Mouse (Mus musculus): ENCODE results near the gene Egfl7.

Gene Egfl7

GRCm38 (mm10) chr2:26637316-26637932, 57.6 kb downstream of the Egfl7 start:
- TF ChIP-seq NANOG (IDR thresholded peaks at IDR 0.05; ENCODE audit: borderline replicate concordance, low read length): no peak
- TF ChIP-seq CTCF (conservative IDR thresholded peaks at IDR 0.05; ENCODE audit: low read length): no peak
- TF ChIP-seq POU5F1 (IDR thresholded peaks at IDR 0.05; ENCODE audit: borderline replicate concordance, low read length): no peak
- Histone ChIP-seq H3K36me3 (ENCODE audit: insufficient read depth, low read length) (peaks cover 70% of the 10 kb centered on the region), H3K27me3 (ENCODE audit: insufficient read depth, low read length) (no peaks in the 10 kb centered on the region), H3K9me3 (ENCODE audit: low read length) (no peaks in the 10 kb centered on the region), H3K4me1 (replicated peaks; ENCODE audit: low read depth, low read length) (peaks cover 73% of the 10 kb centered on the region), H3K4me3 (replicated peaks; ENCODE audit: low read length) (peak overlapping the region; percentile 100)

- H3K27me3 ChIP-seq (ENCODE audit: insufficient read depth, low read length): no peaks in the 10 kb centered on the region
- peak overlapping the region; percentile 100 for H3K4me3 ChIP-seq (replicated peaks; ENCODE audit: low read length)
- peaks cover 64% of the 10 kb centered on the region for H3K36me3 ChIP-seq (ENCODE audit: insufficient read depth, low read length)
- H3K9me3 ChIP-seq (ENCODE audit: low read length): no peaks in the 10 kb centered on the region
- H3K4me1 ChIP-seq (replicated peaks; ENCODE audit: low read depth, low read length): peaks cover 68% of the 10 kb centered on the region
- TF ChIP-seq POU5F1 (IDR thresholded peaks at IDR 0.05; ENCODE audit: borderline replicate concordance, low read length) (no peak), CTCF (conservative IDR thresholded peaks at IDR 0.05; ENCODE audit: low read length) (no peak)
Observed at GRCm38 (mm10) chr2:26638039-26638438, 58.2 kb downstream of the Egfl7 start.

GRCm38 (mm10) chr2:26638572-26638971, 58.8 kb downstream of the Egfl7 start:
- Histone ChIP-seq H3K9me3 (ENCODE audit: low read length) (no peaks in the 10 kb centered on the region), H3K4me3 (replicated peaks; ENCODE audit: low read length) (peak overlapping the region; percentile 100), H3K4me1 (replicated peaks; ENCODE audit: low read depth, low read length) (peaks cover 72% of the 10 kb centered on the region), H3K27me3 (ENCODE audit: insufficient read depth, low read length) (no peaks in the 10 kb centered on the region), H3K36me3 (ENCODE audit: insufficient read depth, low read length) (peaks cover 58% of the 10 kb centered on the region)
- TF ChIP-seq NANOG (IDR thresholded peaks at IDR 0.05; ENCODE audit: borderline replicate concordance, low read length) (no peak), CTCF (conservative IDR thresholded peaks at IDR 0.05; ENCODE audit: low read length) (no peak)

GRCm38 (mm10) chr2:26639083-26639482, 59.3 kb downstream of the Egfl7 start:
- no peaks in the 10 kb centered on the region for H3K27me3 ChIP-seq (ENCODE audit: insufficient read depth, low read length)
- H3K4me3 ChIP-seq (replicated peaks; ENCODE audit: low read length): peak overlapping the region; percentile 100
- TF ChIP-seq POU5F1 (IDR thresholded peaks at IDR 0.05; ENCODE audit: borderline replicate concordance, low read length) (no peak), NANOG (IDR thresholded peaks at IDR 0.05; ENCODE audit: borderline replicate concordance, low read length) (no peak), CTCF (conservative IDR thresholded peaks at IDR 0.05; ENCODE audit: low read length) (peak; percentile 30)
- H3K36me3 ChIP-seq (ENCODE audit: insufficient read depth, low read length): peaks cover 53% of the 10 kb centered on the region
- H3K9me3 ChIP-seq (ENCODE audit: low read length): no peaks in the 10 kb centered on the region
- H3K4me1 ChIP-seq (replicated peaks; ENCODE audit: low read depth, low read length): peaks cover 73% of the 10 kb centered on the region

- Histone ChIP-seq H3K27me3 (ENCODE audit: insufficient read depth, low read length) (no peaks in the 10 kb centered on the region), H3K36me3 (ENCODE audit: insufficient read depth, low read length) (peaks cover 43% of the 10 kb centered on the region), H3K4me1 (replicated peaks; ENCODE audit: low read depth, low read length) (peaks cover 73% of the 10 kb centered on the region), H3K9me3 (ENCODE audit: low read length) (no peaks in the 10 kb centered on the region), H3K4me3 (replicated peaks; ENCODE audit: low read length) (peak overlapping the region; percentile 100)
- TF ChIP-seq POU5F1 (IDR thresholded peaks at IDR 0.05; ENCODE audit: borderline replicate concordance, low read length) (no peak), NANOG (IDR thresholded peaks at IDR 0.05; ENCODE audit: borderline replicate concordance, low read length) (no peak), CTCF (conservative IDR thresholded peaks at IDR 0.05; ENCODE audit: low read length) (peak; percentile 80)
Observed at GRCm38 (mm10) chr2:26639838-26640830, 60.3 kb downstream of the Egfl7 start.

- H3K36me3 ChIP-seq (ENCODE audit: insufficient read depth, low read length): peaks cover 33% of the 10 kb centered on the region
- no peak overlapping the region for H3K4me3 ChIP-seq (replicated peaks; ENCODE audit: low read length)
- H3K27me3 ChIP-seq (ENCODE audit: insufficient read depth, low read length): no peaks in the 10 kb centered on the region
- peaks cover 4% of the 10 kb centered on the region; the same call in 1 of the 2 replicates for H3K9me3 ChIP-seq (ENCODE audit: low read length)
- TF ChIP-seq CTCF (conservative IDR thresholded peaks at IDR 0.05; ENCODE audit: low read length): no peak
- TF ChIP-seq POU5F1 (IDR thresholded peaks at IDR 0.05; ENCODE audit: borderline replicate concordance, low read length): no peak
- TF ChIP-seq NANOG (IDR thresholded peaks at IDR 0.05; ENCODE audit: borderline replicate concordance, low read length): no peak
- peaks cover 63% of the 10 kb centered on the region for H3K4me1 ChIP-seq (replicated peaks; ENCODE audit: low read depth, low read length)
Observed at GRCm38 (mm10) chr2:26641006-26641647, 61.3 kb downstream of the Egfl7 start.

All from E14TG2a.4 (cell line).